Mouse (Mus musculus) liver, postnatal 0 days (tissue): ENCODE results near the gene Rab3gap1. TPM values are rescaled to one million over a fixed set of nuclear protein-coding genes. Genes with fewer than 3 reads are reported as not detected.
A peak's percentile ranks its signal among the peaks of the same experiment; 100 is the strongest.

Source experiments
- ATAC-seq: fragments of 200-750 bp; cut with Nextera tagmentation; 2 replicates; pipeline ENCODE4 v1.8.0; 2017; ENCODE audit warnings: mild to moderate bottlenecking, moderate library complexity
- DNase-seq: peaks from one replicate; pipeline ENCODE4 v3.0.0-alpha.2; 2016
- H3K27ac ChIP-seq: fragments of 300-500 bp; sonication (generic); 2 replicates; pipeline ENCODE4 v1.5.1; 2014; ENCODE audit warnings: antibody characterized with exemption, moderate library complexity, mild to moderate bottlenecking, low read depth
- H3K27me3 ChIP-seq: fragments of 300-500 bp; sonication (generic); 2 replicates; pipeline ENCODE4 v1.6.1; 2014; ENCODE audit warnings: low read length, control low read depth, mixed read lengths; ENCODE audit not compliant: insufficient read depth
- H3K36me3 ChIP-seq: fragments of 300-500 bp; sonication (generic); replicated peaks from 2 replicates; pipeline ENCODE4 v1.6.1; 2014; ENCODE audit warnings: mild to moderate bottlenecking, control low read depth, low read length, moderate library complexity, mixed read lengths; ENCODE audit not compliant: insufficient read depth
- H3K4me1 ChIP-seq: fragments of 300-500 bp; sonication (generic); 2 replicates; pipeline ENCODE4 v1.6.1; 2014; ENCODE audit warnings: antibody characterized with exemption, mild to moderate bottlenecking, control low read depth; ENCODE audit not compliant: insufficient read depth
- H3K4me2 ChIP-seq: fragments of 300-500 bp; sonication (generic); 2 replicates; pipeline ENCODE4 v1.6.1; 2014; ENCODE audit warnings: low read depth, mild to moderate bottlenecking, low read length, moderate library complexity, mixed read lengths
- H3K4me3 ChIP-seq: fragments of 300-500 bp; sonication (generic); 2 replicates; pipeline ENCODE4 v1.5.1; 2014; ENCODE audit warnings: low read depth, low read length
- H3K9ac ChIP-seq: fragments of 300-500 bp; sonication (generic); replicated peaks from 2 replicates; pipeline ENCODE4 v1.6.1; 2014; ENCODE audit warnings: mild to moderate bottlenecking, moderate library complexity
- H3K9me3 ChIP-seq: fragments of 300-500 bp; sonication (generic); 2 replicates; pipeline ENCODE4 v1.6.1; 2016; ENCODE audit warnings: mild to moderate bottlenecking, control low read depth, low read length, mixed read lengths
- CTCF ChIP-seq: sonication (generic); IDR thresholded peaks from 2 replicates; pipeline ENCODE4 v1.5.1; 2016; ENCODE audit warnings: antibody characterized with exemption, low read depth
- EP300 ChIP-seq: IDR thresholded peaks from 2 replicates; pipeline ENCODE4 v1.6.1; 2016; ENCODE audit warnings: antibody characterized with exemption, low read depth, mild to moderate bottlenecking
- WGBS: fragments of 180-500 bp; shearing (Covaris S2); extraction: QIAGEN DNeasy Blood & Tissue Kit; methylation state at CpG from one replicate; pipeline ENCODE4 v1.1.7; 2014; ENCODE audit not compliant: insufficient replicate concordance; 5-methylcytosine and 5-hydroxymethylcytosine counted together
- polyA plus RNA-seq: library from polyadenylated mRNA; unstranded; fragments of >200 nt; fragmentation: Nextera tagmentation; extraction: Ambion mirVana; gene quantifications from 2 replicates; pipeline ENCODE4 v1.2.1, GENCODE M21; 2015

The Rab3gap1 gene
- 8.3 and 8.9 TPM in 2 replicates for polyA plus RNA-seq

GRCm38 (mm10) chr1:127868300-127869261 is at the start of gene Rab3gap1:
TSS of gene Rab3gap1 (plus strand) at chr1:127868773.
- TF ChIP-seq CTCF (no peak), EP300 (no peak)
- Histone ChIP-seq H3K27ac (peak within 1 kb of the TSS; percentile 94), H3K27me3 (no peaks in the 10 kb centered on the region), H3K4me3 (peak within 1 kb of the TSS; percentile 91), H3K4me2 (peak within 1 kb of the TSS; percentile 77), H3K9ac (peak within 1 kb of the TSS; percentile 84), H3K36me3 (no peaks in the 10 kb centered on the region; the same call in 1 of the 2 replicates), H3K9me3 (no peaks in the 10 kb centered on the region), H3K4me1 (peaks cover 9% of the 10 kb centered on the region)
- peak; percentile 99 for ATAC-seq
- DNase-seq: peak; percentile 93
- 10% methylated on average over 47 of the region's 47 CpGs for WGBS

- TF ChIP-seq CTCF (peak; percentile 71), EP300 (no peak)
- H3K9me3 ChIP-seq: no peaks in the 10 kb centered on the region
- no peak for DNase-seq
- no peak overlapping the region for H3K27ac ChIP-seq
- no peak overlapping the region for H3K9ac ChIP-seq
- 10% methylated on average over 2 of the region's 2 CpGs for WGBS
- no peaks in the 10 kb centered on the region for H3K4me1 ChIP-seq
- ATAC-seq: peak; percentile 29; the same call in 1 of the 2 replicates
- no peaks in the 10 kb centered on the region for H3K27me3 ChIP-seq
- H3K4me3 ChIP-seq: no peak overlapping the region
- H3K36me3 ChIP-seq: no peaks in the 10 kb centered on the region
- no peak overlapping the region for H3K4me2 ChIP-seq
These were observed 41.2 kb upstream of the Rab3gap1 start for GRCm38 (mm10) chr1:127827325-127827724.

- no peak overlapping the region for H3K9ac ChIP-seq
- H3K4me3 ChIP-seq: no peak overlapping the region
- H3K36me3 ChIP-seq: no peaks in the 10 kb centered on the region
- no peak overlapping the region for H3K27ac ChIP-seq
- ATAC-seq: 0 out of 2 replicates have a peak, but pooled peaks have one; percentile 27
- 49% methylated on average over 13 of the region's 13 CpGs for WGBS
- no peaks in the 10 kb centered on the region for H3K9me3 ChIP-seq
- H3K4me1 ChIP-seq: no peaks in the 10 kb centered on the region
- no peak for TF ChIP-seq EP300
- TF ChIP-seq CTCF: no peak
- no peak overlapping the region for H3K4me2 ChIP-seq
- H3K27me3 ChIP-seq: no peaks in the 10 kb centered on the region
- no peak for DNase-seq
These were observed 38.2 kb upstream of the Rab3gap1 start for GRCm38 (mm10) chr1:127830215-127830921.

- no peak for ATAC-seq
- Histone ChIP-seq H3K27me3 (no peaks in the 10 kb centered on the region), H3K4me3 (no peak overlapping the region), H3K9me3 (no peaks in the 10 kb centered on the region), H3K36me3 (no peaks in the 10 kb centered on the region), H3K9ac (no peak overlapping the region), H3K27ac (no peak overlapping the region), H3K4me1 (no peaks in the 10 kb centered on the region), H3K4me2 (no peak overlapping the region)
- 32% methylated on average over 2 of the region's 2 CpGs for WGBS
- TF ChIP-seq CTCF (no peak), EP300 (no peak)
- no peak for DNase-seq
These were observed 34.9 kb upstream of the Rab3gap1 start for GRCm38 (mm10) chr1:127833714-127834113.

- no peak overlapping the region for H3K27ac ChIP-seq
- H3K36me3 ChIP-seq: no peaks in the 10 kb centered on the region
- TF ChIP-seq EP300 (no peak), CTCF (no peak)
- no peak overlapping the region for H3K4me2 ChIP-seq
- H3K4me1 ChIP-seq: no peaks in the 10 kb centered on the region
- H3K27me3 ChIP-seq: no peaks in the 10 kb centered on the region
- ATAC-seq: no peak
- no peaks in the 10 kb centered on the region for H3K9me3 ChIP-seq
- WGBS: 39% methylated on average over 4 of the region's 4 CpGs
- no peak overlapping the region for H3K4me3 ChIP-seq
- DNase-seq: no peak
- no peak overlapping the region for H3K9ac ChIP-seq
These were observed 34.4 kb upstream of the Rab3gap1 start for GRCm38 (mm10) chr1:127834202-127834601.

- H3K27ac ChIP-seq: no peak overlapping the region
- H3K4me3 ChIP-seq: no peak overlapping the region
- H3K27me3 ChIP-seq: no peaks in the 10 kb centered on the region
- H3K4me1 ChIP-seq: no peaks in the 10 kb centered on the region
- no peak overlapping the region for H3K4me2 ChIP-seq
- H3K9me3 ChIP-seq: no peaks in the 10 kb centered on the region
- 38% methylated on average over 4 of the region's 4 CpGs for WGBS
- DNase-seq (no peak), ATAC-seq (no peak)
- H3K36me3 ChIP-seq: no peaks in the 10 kb centered on the region
- no peak for TF ChIP-seq CTCF
- TF ChIP-seq EP300: no peak
- no peak overlapping the region for H3K9ac ChIP-seq
These were observed 32.0 kb upstream of the Rab3gap1 start for GRCm38 (mm10) chr1:127836619-127837018.
